Mouse (Mus musculus) hindbrain, embryonic 14.5 days (tissue): ENCODE measurements at regions not wholly inside any gene's neighbourhood (a gene's known extent, or its start where the extent isn't known, plus 50 kb on each side); places are given as distances from the start of the nearest gene placed in this dataset.

ENCODE experiments used
- ATAC-seq: fragments of 200-750 bp; cut with Nextera tagmentation; 2 replicates; pipeline ENCODE4 v1.8.0; 2017; ENCODE audit warnings: moderate number of reproducible peaks, mild to moderate bottlenecking, moderate TSS enrichment, moderate library complexity; ENCODE audit not compliant: low FRiP score
- DNase-seq: peaks from one replicate; pipeline ENCODE4 v3.0.0-alpha.2; 2015; ENCODE audit warnings: low spot score
- H3K27ac ChIP-seq: fragments of 300-500 bp; sonication (generic); 2 replicates; pipeline ENCODE4 v1.5.1; 2014; ENCODE audit warnings: mild to moderate bottlenecking, moderate library complexity
- H3K27me3 ChIP-seq: fragments of 300-500 bp; sonication (generic); 2 replicates; pipeline ENCODE4 v1.6.1; 2014; ENCODE audit warnings: mild to moderate bottlenecking, low read length, mixed read lengths; ENCODE audit not compliant: control insufficient read depth, insufficient read depth
- H3K36me3 ChIP-seq: fragments of 300-500 bp; sonication (generic); replicated peaks from 2 replicates; pipeline ENCODE4 v1.6.1; 2014; ENCODE audit not compliant: control insufficient read depth, insufficient read depth
- H3K4me1 ChIP-seq: fragments of 300-500 bp; sonication (generic); replicated peaks from 2 replicates; pipeline ENCODE4 v1.6.1; 2014; ENCODE audit warnings: antibody characterized with exemption, low read length, mixed read lengths; ENCODE audit not compliant: control insufficient read depth, insufficient read depth
- H3K4me2 ChIP-seq: fragments of 300-500 bp; sonication (generic); replicated peaks from 2 replicates; pipeline ENCODE4 v1.6.1; 2014; ENCODE audit warnings: mild to moderate bottlenecking, moderate library complexity
- H3K4me3 ChIP-seq: fragments of 300-500 bp; sonication (generic); replicated peaks from 2 replicates; pipeline ENCODE4 v1.5.1; 2014; ENCODE audit warnings: mild to moderate bottlenecking, low read length
- H3K9ac ChIP-seq: fragments of 300-500 bp; sonication (generic); 2 replicates; pipeline ENCODE4 v1.6.1; 2014
- H3K9me3 ChIP-seq: fragments of 300-500 bp; sonication (generic); 2 replicates; pipeline ENCODE4 v1.6.1; 2016; ENCODE audit warnings: low read length; ENCODE audit not compliant: control insufficient read depth
- WGBS: fragments of 180-500 bp; shearing (Covaris S2); extraction: QIAGEN DNeasy Blood & Tissue Kit; methylation state at CpG from one replicate; pipeline ENCODE4 v1.1.7; 2014; 5-methylcytosine and 5-hydroxymethylcytosine counted together

GRCm38 (mm10) chr8:18536059-18536458, 442.0 kb downstream of the Defb40 start:
- WGBS: 83% methylated on average over 2 of the region's 2 CpGs
- Histone ChIP-seq H3K36me3 (no peaks in the 10 kb centered on the region), H3K4me3 (no peak overlapping the region), H3K4me2 (no peak overlapping the region), H3K9ac (no peak overlapping the region), H3K9me3 (peaks cover 7% of the 10 kb centered on the region; the same call in 1 of the 2 replicates), H3K27ac (no peak overlapping the region), H3K4me1 (no peaks in the 10 kb centered on the region), H3K27me3 (no peaks in the 10 kb centered on the region)
- ATAC-seq: no peak
- no peak for DNase-seq

DNA sequence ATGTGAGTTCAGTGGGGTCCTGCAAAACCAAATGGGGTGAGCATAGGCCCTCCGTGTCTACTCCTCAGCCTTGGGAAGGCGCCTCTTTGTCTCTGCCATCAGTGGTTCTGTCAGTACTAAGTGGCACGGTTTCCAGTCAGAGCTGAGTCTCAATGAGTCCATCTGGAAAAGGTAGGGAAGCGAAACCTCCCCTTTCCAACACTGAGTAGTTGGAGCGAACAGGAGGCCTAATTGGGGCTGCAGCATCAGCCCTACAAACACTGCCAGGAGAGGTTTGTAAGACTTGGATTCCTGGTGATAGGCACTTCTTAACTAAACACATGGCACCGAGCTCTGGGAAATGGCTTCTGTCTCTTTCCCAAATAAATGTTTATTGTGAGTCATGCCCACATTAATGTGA, 449.9 kb downstream of the Defb40 start:
- no peaks in the 10 kb centered on the region for H3K27me3 ChIP-seq
- no peaks in the 10 kb centered on the region for H3K36me3 ChIP-seq
- H3K27ac ChIP-seq: no peak overlapping the region
- H3K9me3 ChIP-seq: no peaks in the 10 kb centered on the region
- no peak overlapping the region for H3K4me2 ChIP-seq
- no peak for DNase-seq
- no peak for ATAC-seq
- 86% methylated on average over 6 of the region's 6 CpGs for WGBS
- H3K9ac ChIP-seq: no peak overlapping the region
- no peak overlapping the region for H3K4me3 ChIP-seq
- no peaks in the 10 kb centered on the region for H3K4me1 ChIP-seq

GRCm38 (mm10) chr8:18512409-18512808, 465.6 kb downstream of the Defb40 start:
- H3K27me3 ChIP-seq: no peaks in the 10 kb centered on the region
- no peaks in the 10 kb centered on the region for H3K9me3 ChIP-seq
- no peak overlapping the region for H3K9ac ChIP-seq
- no peaks in the 10 kb centered on the region for H3K4me1 ChIP-seq
- H3K27ac ChIP-seq: no peak overlapping the region
- DNase-seq (no peak), ATAC-seq (no peak)
- 69% methylated on average over 2 of the region's 2 CpGs for WGBS
- no peak overlapping the region for H3K4me3 ChIP-seq
- no peak overlapping the region for H3K4me2 ChIP-seq
- H3K36me3 ChIP-seq: no peaks in the 10 kb centered on the region

DNA sequence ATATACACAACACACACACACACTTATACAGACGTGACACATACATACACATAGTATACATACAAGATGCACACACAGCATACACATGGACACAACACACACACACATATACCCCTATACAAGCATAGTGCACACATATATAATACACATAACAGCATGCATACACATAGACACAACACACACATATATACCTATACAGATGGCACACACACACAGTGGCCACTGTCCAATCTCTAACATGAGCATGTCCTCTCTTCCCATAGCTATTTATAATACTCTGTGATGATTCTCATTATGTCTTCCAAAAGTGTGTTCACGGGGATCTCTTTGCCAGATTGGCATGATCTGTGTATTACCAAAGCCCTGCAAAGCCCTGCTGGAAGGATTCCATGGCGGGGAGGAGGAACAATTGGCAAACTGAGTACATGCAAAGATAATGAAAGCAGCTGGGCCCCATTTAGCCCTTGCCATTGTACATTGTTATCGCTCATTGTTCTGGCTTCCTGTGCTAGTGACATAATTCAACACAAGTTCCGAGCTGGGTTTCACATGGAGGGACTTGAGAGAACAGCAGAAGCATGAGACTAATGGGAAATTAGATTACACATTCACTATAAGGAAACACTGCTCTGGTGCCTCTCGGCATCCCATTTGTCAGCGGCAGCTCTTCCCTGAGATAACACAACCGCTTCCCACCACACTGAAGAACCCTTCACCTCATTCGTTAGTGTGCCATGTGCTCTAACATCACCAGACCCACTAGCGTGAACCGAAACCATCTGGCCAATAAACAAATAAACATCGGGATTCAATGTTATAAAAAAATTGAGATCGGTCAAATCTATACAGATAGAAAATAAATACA, 471.7 kb downstream of the Defb40 start:
- Histone ChIP-seq H3K9ac (no peak overlapping the region), H3K27me3 (no peaks in the 10 kb centered on the region), H3K9me3 (no peaks in the 10 kb centered on the region), H3K27ac (no peak overlapping the region), H3K4me3 (no peak overlapping the region), H3K4me2 (no peak overlapping the region), H3K36me3 (no peaks in the 10 kb centered on the region), H3K4me1 (no peaks in the 10 kb centered on the region)
- ATAC-seq: peak; percentile 45; the same call in 1 of the 2 replicates
- DNase-seq: no peak
- 72% methylated on average over 13 of the region's 13 CpGs for WGBS

DNA sequence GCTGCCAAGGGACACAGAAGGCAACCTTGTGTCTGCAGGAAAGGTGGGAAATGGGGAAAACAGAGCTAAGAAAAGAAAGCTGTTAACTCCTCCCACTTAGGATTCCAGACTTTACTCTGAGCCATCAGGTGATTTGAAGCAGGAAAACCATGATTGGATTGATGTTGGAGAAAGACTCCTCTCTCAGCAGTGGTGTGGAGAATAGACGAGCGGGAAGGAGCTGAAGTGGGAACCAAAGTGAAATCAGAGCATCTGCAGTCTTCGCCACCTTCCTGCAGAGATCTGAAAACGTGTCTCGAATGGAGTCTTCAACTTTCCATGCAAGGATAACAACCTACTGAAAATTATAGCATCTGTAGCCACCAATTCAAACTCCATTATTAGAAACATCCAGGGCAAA, 487.4 kb downstream of the Defb40 start:
- H3K9ac ChIP-seq: no peak overlapping the region
- no peak for ATAC-seq
- DNase-seq: no peak
- H3K4me2 ChIP-seq: no peak overlapping the region
- no peak overlapping the region for H3K4me3 ChIP-seq
- H3K4me1 ChIP-seq: no peaks in the 10 kb centered on the region
- 91% methylated on average over 5 of the region's 5 CpGs for WGBS
- H3K9me3 ChIP-seq: no peaks in the 10 kb centered on the region
- no peaks in the 10 kb centered on the region for H3K27me3 ChIP-seq
- H3K36me3 ChIP-seq: no peaks in the 10 kb centered on the region
- H3K27ac ChIP-seq: no peak overlapping the region

DNA sequence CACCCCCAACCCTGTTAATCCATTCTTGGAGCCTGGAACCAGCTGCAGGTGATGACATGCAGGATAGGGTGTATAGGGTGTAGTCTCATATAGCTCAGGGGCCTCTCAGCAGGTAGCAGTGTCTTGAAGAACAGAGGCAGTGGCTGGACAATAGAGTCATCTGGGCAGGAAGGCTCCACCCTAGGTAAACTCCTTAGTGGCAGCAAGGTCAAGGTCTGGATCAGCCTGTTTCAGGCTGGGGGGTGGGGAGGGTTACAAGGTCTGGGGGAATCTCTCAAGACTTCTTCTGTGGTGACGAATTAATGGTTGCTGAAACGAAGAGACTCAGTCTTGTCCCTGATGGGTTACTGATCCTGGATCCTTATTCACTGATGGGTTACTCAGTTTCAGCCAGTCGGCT, 498.0 kb downstream of the Defb40 start:
- H3K9me3 ChIP-seq: no peaks in the 10 kb centered on the region
- H3K27me3 ChIP-seq: no peaks in the 10 kb centered on the region
- H3K4me2 ChIP-seq: no peak overlapping the region
- no peaks in the 10 kb centered on the region for H3K4me1 ChIP-seq
- WGBS: 93% methylated on average over 3 of the region's 3 CpGs
- no peak overlapping the region for H3K4me3 ChIP-seq
- no peak for DNase-seq
- H3K9ac ChIP-seq: no peak overlapping the region
- H3K36me3 ChIP-seq: no peaks in the 10 kb centered on the region
- no peak for ATAC-seq
- no peak overlapping the region for H3K27ac ChIP-seq

GRCm38 (mm10) chr8:18478166-18478565, 499.9 kb downstream of the Defb40 start:
- Histone ChIP-seq H3K36me3 (no peaks in the 10 kb centered on the region), H3K4me2 (no peak overlapping the region), H3K9ac (no peak overlapping the region), H3K9me3 (no peaks in the 10 kb centered on the region), H3K27me3 (no peaks in the 10 kb centered on the region), H3K27ac (no peak overlapping the region), H3K4me1 (no peaks in the 10 kb centered on the region), H3K4me3 (no peak overlapping the region)
- DNase-seq (no peak), ATAC-seq (no peak)
- WGBS: 89% methylated on average over 4 of the region's 4 CpGs

GRCm38 (mm10) chr8:18467511-18467910, 510.5 kb downstream of the Defb40 start:
- DNase-seq: no peak
- no peak overlapping the region for H3K9ac ChIP-seq
- H3K27ac ChIP-seq: no peak overlapping the region
- WGBS: 86% methylated on average over 7 of the region's 7 CpGs
- H3K4me1 ChIP-seq: no peaks in the 10 kb centered on the region
- no peak overlapping the region for H3K4me2 ChIP-seq
- H3K9me3 ChIP-seq: no peaks in the 10 kb centered on the region
- no peak for ATAC-seq
- no peak overlapping the region for H3K4me3 ChIP-seq
- H3K36me3 ChIP-seq: no peaks in the 10 kb centered on the region
- H3K27me3 ChIP-seq: no peaks in the 10 kb centered on the region

DNA sequence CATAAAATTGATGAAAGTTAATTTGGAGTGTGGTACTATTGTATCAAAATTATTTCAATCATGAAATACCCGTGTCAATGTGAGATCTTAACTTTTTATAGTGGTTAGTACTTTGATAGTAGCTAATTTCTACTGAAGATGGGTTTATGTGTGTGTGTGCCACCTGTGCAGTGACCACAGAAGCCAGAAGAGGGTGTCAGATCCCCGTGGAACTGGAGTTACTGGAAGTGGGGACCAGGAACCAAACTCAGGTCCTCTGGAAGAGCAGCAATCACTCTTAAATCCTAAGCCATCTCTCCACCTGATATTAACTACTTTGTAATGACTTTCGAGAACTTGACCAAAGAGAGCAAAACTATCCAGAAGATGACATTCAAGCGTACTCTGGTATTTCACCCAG, 517.4 kb downstream of the Defb40 start:
- no peaks in the 10 kb centered on the region for H3K27me3 ChIP-seq
- no peaks in the 10 kb centered on the region for H3K9me3 ChIP-seq
- no peaks in the 10 kb centered on the region for H3K4me1 ChIP-seq
- 79% methylated on average over 4 of the region's 4 CpGs for WGBS
- H3K4me3 ChIP-seq: no peak overlapping the region
- DNase-seq: no peak
- H3K36me3 ChIP-seq: no peaks in the 10 kb centered on the region
- ATAC-seq: no peak
- no peak overlapping the region for H3K9ac ChIP-seq
- H3K4me2 ChIP-seq: no peak overlapping the region
- H3K27ac ChIP-seq: no peak overlapping the region

GRCm38 (mm10) chr8:18457470-18457869, 520.6 kb downstream of the Defb40 start:
- Histone ChIP-seq H3K36me3 (no peaks in the 10 kb centered on the region), H3K4me1 (no peaks in the 10 kb centered on the region), H3K9ac (no peak overlapping the region), H3K4me3 (no peak overlapping the region), H3K9me3 (no peaks in the 10 kb centered on the region), H3K4me2 (no peak overlapping the region), H3K27me3 (no peaks in the 10 kb centered on the region), H3K27ac (no peak overlapping the region)
- DNase-seq (no peak), ATAC-seq (no peak)
- WGBS: 92% methylated on average over 6 of the region's 6 CpGs
